Mouse (Mus musculus): ENCODE results near the gene 1700003E16Rik. TPM values are rescaled to one million over a fixed set of nuclear protein-coding genes. Genes with fewer than 3 reads are reported as not detected.

The 1700003E16Rik gene
- total RNA-seq (2021) = 10 to 100 TPM; 28.8 to 30.2 TPM

DNA sequence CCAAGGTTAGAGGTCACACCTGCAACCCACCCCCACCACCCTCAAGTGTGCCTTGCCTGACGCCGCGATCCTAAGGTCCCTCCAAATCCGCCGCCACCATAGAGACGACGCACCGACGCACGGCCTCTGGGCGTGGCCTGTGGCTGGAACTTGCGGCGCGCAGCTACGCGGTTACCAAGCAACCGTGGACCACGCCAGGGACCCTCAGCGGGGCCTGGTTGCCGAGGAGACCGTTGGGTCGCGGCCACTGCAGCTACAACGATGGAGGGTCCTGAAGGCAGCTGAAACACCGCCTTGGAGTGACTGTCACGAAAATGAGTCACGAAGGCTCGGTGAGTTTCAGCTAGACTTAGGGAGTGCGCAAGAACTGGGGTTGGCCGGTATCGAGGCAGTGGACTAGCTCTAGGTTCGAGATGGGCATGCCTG lies at the start of gene 1700003E16Rik, which contains the start of gene Wdr54:
1700003E16Rik (plus strand) TSS at position 146 of the 426 bp plus-strand sequence.
Wdr54 (minus strand) TSS at position 139 of the 426 bp plus-strand sequence.
- DNase-seq (ENCODE audit: low spot score in 2 of 2) = peak; percentile 84 to 86
- intact Hi-C loops (cut with DNase I) = no loop called here

- peak; percentile 42 to 67 for DNase-seq (ENCODE audit: low spot score in 2 of 2)
- intact Hi-C loops (cut with DNase I) = loop anchor here (10.0 kb wide), 1 partner anchor 193 kb away; no protein-coding TSS in a partner anchor
Observed at GRCm38 (mm10) chr6:83107566-83108400, 48.4 kb upstream of the 1700003E16Rik start.

- intact Hi-C loops (cut with DNase I) = loop anchor here (10.0 kb wide), 1 partner anchor 194 kb away; no protein-coding TSS in a partner anchor
- DNase-seq (ENCODE audit: low spot score in 2 of 2) = peak; percentile 80 to 81
Observed at GRCm38 (mm10) chr6:83108762-83109668, 47.2 kb upstream of the 1700003E16Rik start, which contains the start of gene Mrpl53. Mrpl53 (plus strand) TSS chr6:83109040.

DNA sequence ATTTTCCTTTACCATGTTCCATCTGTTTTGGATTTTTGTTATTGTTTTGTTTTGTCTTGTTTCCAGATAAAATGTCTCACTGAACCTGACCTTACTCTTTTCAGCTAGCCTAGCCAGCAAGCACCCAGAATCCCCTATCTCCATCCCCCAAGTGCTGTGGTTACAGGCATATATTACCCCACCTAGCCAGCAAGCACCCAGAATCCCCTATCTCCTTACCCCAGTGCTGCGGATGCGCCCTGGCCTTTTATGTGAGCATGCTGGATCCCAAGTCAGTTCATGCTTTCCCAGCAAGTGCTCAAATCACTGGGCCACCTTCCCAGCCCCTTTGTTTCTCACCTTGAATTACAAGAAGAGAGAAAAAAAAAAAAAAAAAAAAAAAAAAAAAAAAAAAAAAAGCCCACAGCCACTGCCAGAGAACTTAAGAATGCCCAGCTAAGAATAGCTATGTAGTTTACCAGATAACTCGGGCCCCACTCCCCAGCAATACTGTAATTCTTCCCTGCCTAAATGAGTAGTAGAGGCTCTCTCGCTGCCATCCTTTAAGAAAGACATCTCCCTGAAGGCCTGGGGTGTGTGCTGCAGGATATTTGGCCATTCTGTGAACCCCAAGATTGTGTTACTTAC lies 44.6 kb upstream of the 1700003E16Rik start:
- intact Hi-C loops (cut with DNase I) = no loop called here
- DNase-seq (ENCODE audit: low spot score in 2 of 2) = no peak

DNA sequence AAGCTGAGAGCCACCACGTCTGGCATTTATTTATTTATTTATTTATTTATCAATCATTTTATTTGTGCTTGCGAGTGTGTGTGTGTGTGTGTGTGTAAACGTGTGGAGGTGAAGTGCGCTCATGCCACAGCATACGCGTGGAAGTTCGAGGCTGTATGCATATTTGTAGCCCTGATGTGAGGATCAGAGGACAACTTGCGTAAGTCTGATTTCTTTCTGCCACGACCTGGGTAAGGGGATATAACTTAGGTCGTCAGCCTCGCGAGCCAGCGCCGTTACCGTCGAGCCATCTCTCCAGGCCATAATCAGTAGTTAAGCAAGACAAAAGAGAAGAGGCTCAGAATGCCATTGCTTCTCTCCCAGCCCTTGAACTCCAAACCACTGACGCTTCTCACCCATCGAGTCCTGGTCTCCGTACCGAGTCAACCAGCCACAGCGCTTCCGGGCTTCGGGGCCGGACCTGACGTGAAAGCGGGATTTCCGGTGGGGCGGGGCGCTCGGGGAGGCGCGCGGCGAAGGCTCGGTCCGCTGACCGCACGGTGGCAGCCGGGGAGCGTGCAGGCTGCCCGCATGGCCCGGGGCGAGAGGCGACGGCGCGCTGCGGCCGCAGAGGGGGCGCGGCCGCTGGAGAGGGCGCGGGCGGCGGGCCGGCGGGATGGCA lies 41.1 kb upstream of the 1700003E16Rik start, which contains the start of gene Mogs:
Mogs (plus strand) TSS at position 486 of the 661 bp plus-strand sequence.
- intact Hi-C loops (cut with DNase I) = loop anchor here (2.0 kb wide), 1 partner anchor 44 kb away; no protein-coding TSS in a partner anchor
- peak; percentile 91 to 94 for DNase-seq (ENCODE audit: low spot score in 2 of 2)

DNA sequence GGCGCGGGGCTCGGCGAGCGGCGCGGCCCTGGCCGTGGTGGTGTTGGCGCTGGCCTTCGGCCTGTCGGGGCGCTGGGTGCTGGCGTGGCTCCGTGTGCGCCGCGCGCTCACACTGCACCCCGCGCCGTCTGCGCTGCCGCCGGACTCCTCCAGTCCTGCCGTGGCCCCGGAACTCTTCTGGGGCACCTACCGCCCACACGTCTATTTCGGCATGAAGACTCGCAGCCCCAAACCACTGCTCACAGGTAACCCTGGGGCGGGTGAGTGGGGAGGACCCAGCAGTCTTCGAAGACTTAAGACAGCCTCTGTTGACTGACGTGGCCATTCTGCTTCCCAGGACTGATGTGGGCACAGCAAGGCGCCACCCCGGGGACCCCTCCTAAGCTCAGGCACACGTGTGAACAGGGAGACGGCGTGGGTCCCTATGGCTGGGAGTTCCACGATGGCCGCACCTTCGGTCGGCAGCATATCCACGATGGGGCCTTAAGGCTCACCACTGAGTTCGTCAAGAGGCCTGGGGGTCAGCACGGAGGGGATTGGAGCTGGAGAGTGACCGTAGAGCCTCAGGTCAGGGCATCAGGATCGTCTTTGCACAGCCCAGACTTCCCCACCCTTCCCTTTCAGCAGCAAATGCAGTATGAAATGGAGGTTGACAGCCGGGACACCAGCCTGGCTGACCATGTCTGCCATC lies 40.4 kb upstream of the 1700003E16Rik start:
- intact Hi-C loops (cut with DNase I) = loop anchor here (2.0 kb wide), 1 partner anchor 43 kb away; no protein-coding TSS in a partner anchor
- DNase-seq (ENCODE audit: low spot score in 2 of 2) = no peak

DNA sequence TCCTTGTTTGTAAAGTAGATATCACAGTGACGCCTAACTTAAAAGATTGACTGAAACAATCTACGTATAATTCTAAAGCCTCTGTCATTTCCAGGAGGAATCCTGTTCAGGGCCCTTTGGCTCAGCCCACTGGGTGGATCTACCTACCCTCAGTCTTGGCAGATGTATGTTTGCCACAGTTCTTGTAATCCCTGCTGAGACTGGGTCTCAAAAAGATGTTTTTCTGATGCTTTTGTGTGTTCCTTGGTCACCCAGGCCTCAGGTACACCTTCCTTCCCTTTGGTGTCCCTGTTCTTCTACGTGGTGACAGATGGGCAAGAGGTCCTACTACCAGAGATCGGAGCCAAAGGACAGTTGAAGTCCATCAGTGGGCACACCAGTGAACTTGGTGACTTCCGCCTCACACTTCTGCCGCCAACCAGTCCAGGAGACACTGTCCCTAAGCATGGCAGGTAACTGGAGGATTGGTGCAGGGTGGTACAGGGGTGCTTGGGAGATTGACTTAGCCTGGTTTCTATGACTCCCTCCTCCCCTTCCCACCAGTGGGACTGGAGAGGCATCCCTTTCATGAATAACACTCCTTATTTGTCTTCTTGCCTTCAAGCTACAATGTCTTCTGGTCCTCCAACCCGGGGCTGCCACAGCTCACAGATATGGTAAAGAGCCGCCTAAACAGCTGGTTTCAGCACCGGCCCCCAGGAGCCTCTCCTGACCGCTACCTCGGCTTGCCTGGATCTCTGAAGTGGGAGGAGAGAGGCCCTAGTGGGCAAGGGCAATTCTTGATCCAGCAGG lies 39.6 kb upstream of the 1700003E16Rik start:
- intact Hi-C loops (cut with DNase I) = no loop called here
- DNase-seq (ENCODE audit: low spot score in 2 of 2) = no peak

DNA sequence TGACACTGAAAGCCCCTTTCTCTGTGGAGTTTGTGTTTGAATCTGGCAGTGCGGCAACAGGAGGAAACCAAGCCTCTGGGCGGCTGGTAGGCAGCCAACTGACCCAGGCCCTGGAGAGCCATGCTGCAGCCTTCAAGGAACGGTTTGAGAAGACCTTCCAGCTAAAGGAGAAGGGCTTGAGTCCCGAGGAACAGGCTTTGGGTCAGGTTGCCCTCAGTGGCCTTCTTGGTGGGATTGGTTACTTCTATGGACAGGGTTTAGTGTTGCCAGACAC lies 39.1 kb upstream of the 1700003E16Rik start:
- no peak for DNase-seq (ENCODE audit: low spot score in 2 of 2)
- intact Hi-C loops (cut with DNase I) = no loop called here

DNA sequence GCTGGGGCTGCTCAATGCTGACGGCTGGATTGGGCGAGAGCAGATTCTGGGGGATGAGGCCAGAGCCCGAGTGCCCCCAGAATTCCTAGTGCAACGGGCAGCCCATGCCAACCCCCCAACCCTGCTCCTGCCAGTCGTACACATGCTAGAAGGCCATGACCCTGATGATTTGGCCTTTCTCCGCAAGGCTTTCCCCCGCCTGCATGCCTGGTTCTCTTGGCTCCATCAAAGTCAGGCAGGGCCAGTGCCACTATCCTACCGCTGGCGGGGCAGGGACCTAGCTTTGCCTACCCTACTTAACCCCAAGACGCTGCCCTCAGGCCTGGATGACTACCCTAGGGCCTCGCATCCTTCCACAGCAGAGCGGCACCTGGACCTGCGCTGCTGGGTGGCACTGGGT lies 38.6 kb upstream of the 1700003E16Rik start:
- no peak for DNase-seq (ENCODE audit: low spot score in 2 of 2)
- intact Hi-C loops (cut with DNase I) = no loop called here

DNA sequence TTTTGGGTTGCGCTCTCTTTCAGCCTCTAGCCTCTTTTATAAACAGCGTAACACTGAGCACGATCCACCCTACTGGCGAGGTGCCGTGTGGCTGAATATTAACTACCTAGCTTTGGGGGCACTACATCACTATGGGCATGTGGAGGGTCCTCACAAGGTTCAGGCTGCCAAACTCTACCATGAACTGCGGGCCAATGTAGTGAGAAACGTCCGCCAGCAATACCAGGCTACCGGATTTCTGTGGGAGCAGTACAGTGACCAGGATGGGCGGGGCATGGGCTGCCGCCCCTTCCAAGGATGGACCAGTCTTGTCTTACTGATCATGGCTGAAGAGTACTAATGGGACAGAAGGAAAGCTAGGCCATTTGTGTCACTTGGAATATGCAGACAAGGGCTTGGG lies 37.8 kb upstream of the 1700003E16Rik start:
- no peak for DNase-seq (ENCODE audit: low spot score in 2 of 2)
- intact Hi-C loops (cut with DNase I) = no loop called here

DNA sequence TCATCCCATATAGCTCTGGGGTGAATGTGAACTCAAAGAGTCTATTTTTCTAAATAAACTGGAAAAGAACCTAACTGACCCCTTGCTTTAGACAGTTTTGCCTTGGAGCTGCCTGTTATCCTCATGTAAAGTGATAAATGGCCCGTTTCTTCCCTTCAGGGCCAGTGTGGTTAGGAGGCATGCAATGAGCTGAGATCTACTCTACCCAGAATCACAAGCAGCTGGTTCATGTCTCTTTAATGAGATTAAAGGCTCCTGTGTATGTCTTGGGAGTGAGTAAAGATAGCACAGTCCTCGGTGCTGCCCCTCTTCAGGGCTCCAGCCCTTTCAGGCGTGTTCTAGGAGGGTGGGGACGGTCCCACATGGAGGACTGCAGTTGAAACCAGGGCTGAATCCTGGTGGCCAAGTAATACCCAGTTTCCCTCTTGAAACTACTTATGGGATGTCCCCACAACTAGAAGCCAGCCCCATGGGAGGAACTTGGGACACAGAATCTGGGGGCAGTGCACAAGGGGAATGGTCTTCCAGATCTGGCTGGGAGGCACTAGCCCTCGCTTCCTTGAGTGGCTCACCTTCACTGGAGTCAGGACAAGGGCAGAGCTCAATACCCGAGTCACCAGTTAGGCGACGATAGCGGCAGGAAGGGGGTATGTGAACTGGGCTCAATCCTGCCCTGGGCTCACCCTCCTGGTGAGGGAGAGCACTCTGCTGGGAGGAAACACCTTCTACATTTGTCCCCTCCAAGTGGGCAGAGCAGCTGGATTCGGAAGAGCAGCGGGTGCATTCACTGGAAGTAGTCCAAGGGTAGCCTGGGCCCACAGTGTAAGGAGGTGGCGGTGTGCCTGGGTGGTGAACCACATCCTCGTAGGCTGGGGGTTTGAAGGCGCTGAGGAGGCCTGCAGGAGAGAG lies 37.1 kb upstream of the 1700003E16Rik start:
- intact Hi-C loops (cut with DNase I) = no loop called here

DNA sequence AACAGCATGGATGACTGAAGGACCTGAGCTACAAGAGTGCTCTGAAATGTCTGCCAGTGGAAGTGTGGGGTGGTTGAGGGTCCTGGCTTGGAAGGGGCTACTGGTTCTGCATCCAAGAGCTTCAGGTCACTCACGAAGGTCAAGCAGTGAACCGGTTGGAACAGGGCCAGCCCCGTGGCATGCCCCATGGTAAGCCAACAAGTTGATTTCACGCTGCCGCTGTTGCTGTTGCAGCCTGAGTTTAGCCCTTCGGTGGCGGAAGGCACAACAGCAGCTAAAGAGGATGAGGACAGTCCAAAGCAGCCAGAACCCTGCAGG lies 36.5 kb upstream of the 1700003E16Rik start:
- intact Hi-C loops (cut with DNase I) = no loop called here
- no peak for DNase-seq (ENCODE audit: low spot score in 2 of 2)

More for the DNA sequence above, 37.1 kb upstream of the 1700003E16Rik start:
- no peak for DNase-seq (ENCODE audit: low spot score in 2 of 2)

GRCm38 (mm10) chr6:83120930-83121862 lies 35.0 kb upstream of the 1700003E16Rik start, which contains the start of gene Wbp1:
Wbp1 (minus strand) TSS chr6:83121559.
- DNase-seq (ENCODE audit: low spot score in 2 of 2) = peak; percentile 95 to 100
- intact Hi-C loops (cut with DNase I) = no loop called here

GRCm38 (mm10) chr6:83121863-83122710 lies 34.1 kb upstream of the 1700003E16Rik start:
- intact Hi-C loops (cut with DNase I) = no loop called here
- no peak for DNase-seq (ENCODE audit: low spot score in 2 of 2)

- intact Hi-C loops (cut with DNase I) = no loop called here
Observed at GRCm38 (mm10) chr6:83122961-83123360, 33.2 kb upstream of the 1700003E16Rik start.

More at GRCm38 (mm10) chr6:83122961-83123360, 33.2 kb upstream of the 1700003E16Rik start:
- no peak for DNase-seq (ENCODE audit: low spot score in 2 of 2)
